Comparison of ENCODE assay signal across 26 mouse cellular contexts in the genomic region with DNA sequence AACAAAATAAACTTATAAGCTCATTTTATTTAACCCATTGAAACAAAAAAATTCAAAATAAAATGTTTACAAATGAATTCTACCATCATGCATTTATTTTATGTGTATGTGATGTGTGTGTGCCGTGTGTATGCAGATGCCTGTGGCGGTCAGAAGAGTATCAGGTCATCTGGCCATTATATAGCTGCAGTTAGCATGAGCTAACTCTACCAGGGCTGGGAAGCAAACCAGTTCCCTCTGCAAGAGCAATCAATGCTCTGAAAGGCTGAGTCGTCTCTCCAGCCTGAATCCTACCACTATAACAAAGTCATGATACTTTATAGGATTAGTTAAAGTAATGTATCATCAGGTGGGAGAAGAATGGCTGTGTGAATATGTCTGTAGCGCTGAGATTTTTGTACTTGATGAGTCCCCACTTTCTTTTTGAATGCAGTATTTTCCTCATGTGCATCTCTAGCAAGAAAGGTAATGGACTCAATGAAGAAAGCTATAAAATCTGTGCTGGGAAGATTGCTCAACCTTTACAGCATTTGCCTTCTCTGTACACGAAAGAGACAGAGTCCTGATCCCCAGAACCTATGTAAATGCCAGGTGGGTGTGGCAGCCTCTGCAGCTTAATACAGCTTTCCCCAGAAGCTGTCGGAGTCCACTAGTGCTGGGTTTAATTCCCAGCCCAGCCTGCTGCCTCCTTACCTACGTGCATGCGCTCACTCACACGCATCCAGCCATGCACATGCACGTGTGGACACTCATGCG. TPM values are rescaled to one million over a fixed set of nuclear protein-coding genes. Genes with fewer than 3 reads are reported as not detected.
DNase-seq lines count a peak whose midpoint lies in the region; ATAC-seq and TF ChIP-seq lines count a peak whose summit lies in the region.
"Had no signal": no experiment of that assay in that cellular context is flagged by ENCODE, and none has a peak within 500 bp of the region (broad histone marks: within the 10 kb centered on the region; RNA-seq: fewer than 3 reads in every experiment).

No protein-coding gene starts in this region.

- no peak overlapping the region for H3K4me3 ChIP-seq in midbrain, embryonic 11.5 days (ENCODE audit: low read depth, low read length)
- no peak overlapping the region for H3K4me3 ChIP-seq in midbrain, embryonic 16.5 days (ENCODE audit: low read depth, low read length)
- no peak overlapping the region for H3K4me3 ChIP-seq in intestine, postnatal 0 days (ENCODE audit: low read depth, low read length)
- H3K4me3 ChIP-seq in small intestine, adult 2 months (ENCODE audit: low read depth, low read length) = no peak overlapping the region
- H3K4me3 ChIP-seq: embryonic facial prominence, embryonic 10.5 days; embryonic facial prominence, embryonic 12.5 days; forebrain, embryonic 10.5 days; forebrain, embryonic 12.5 days had no signal

- peak; percentile 19 for DNase-seq in midbrain, embryonic 11.5 days (ENCODE audit: low spot score, missing footprints)
- DNase-seq in urinary bladder, postnatal 25 days (ENCODE audit: low spot score) = no peak
- no peak for DNase-seq in heart, adult 8-10 months (ENCODE audit: low spot score)
- DNase-seq: adrenal gland, adult 8-10 months; adrenal gland, postnatal 14 days; adrenal gland, postnatal 36 days; B cell, adult 2 months; cerebellum, adult 11-12 months; cerebellum, adult 2 months; cerebellum, adult 9-10 months; cerebellum, postnatal 10 days; cerebellum, postnatal 25 days had no signal

- H3K9me3 ChIP-seq in midbrain, embryonic 11.5 days (ENCODE audit: control insufficient read depth, low read length) = no peaks in the 10 kb centered on the region
- H3K9me3 ChIP-seq in midbrain, embryonic 16.5 days (replicated peaks; ENCODE audit: control insufficient read depth, low read length, poor library complexity, severe bottlenecking) = no peaks in the 10 kb centered on the region
- no peaks in the 10 kb centered on the region for H3K9me3 ChIP-seq in intestine, postnatal 0 days (ENCODE audit: control insufficient read depth)
- H3K9me3 ChIP-seq: embryonic facial prominence, embryonic 10.5 days; embryonic facial prominence, embryonic 12.5 days; forebrain, embryonic 10.5 days; forebrain, embryonic 12.5 days; G1E had no signal

- H3K4me2 ChIP-seq in midbrain, embryonic 11.5 days = no peak overlapping the region
- no peak overlapping the region for H3K4me2 ChIP-seq in midbrain, embryonic 16.5 days (ENCODE audit: low read length)
- H3K4me2 ChIP-seq in intestine, postnatal 0 days (replicated peaks; ENCODE audit: low read depth) = peak overlapping the region; percentile 21
- H3K4me2 ChIP-seq: embryonic facial prominence, embryonic 12.5 days; forebrain, embryonic 12.5 days had no signal

- no peak overlapping the region for H3K9ac ChIP-seq in midbrain, embryonic 11.5 days (ENCODE audit: low read length)
- H3K9ac ChIP-seq in midbrain, embryonic 16.5 days (ENCODE audit: low read depth, low read length) = no peak overlapping the region
- no peak overlapping the region for H3K9ac ChIP-seq in intestine, postnatal 0 days (ENCODE audit: low read depth, low read length)
- H3K9ac ChIP-seq: embryonic facial prominence, embryonic 12.5 days; forebrain, embryonic 12.5 days had no signal

- no peak overlapping the region for H3K27ac ChIP-seq in midbrain, embryonic 11.5 days (ENCODE audit: low read depth, low read length)
- H3K27ac ChIP-seq in midbrain, embryonic 16.5 days (ENCODE audit: low read length) = no peak overlapping the region
- H3K27ac ChIP-seq in intestine, postnatal 0 days (ENCODE audit: low read depth, low read length) = 0 out of 2 replicates have a peak overlapping the region, but pooled peaks have one; percentile 31
- H3K27ac ChIP-seq in small intestine, adult 2 months (ENCODE audit: insufficient read depth, low read depth, low read length) = peak overlapping the region; percentile 80
- H3K27ac ChIP-seq: embryonic facial prominence, embryonic 10.5 days; embryonic facial prominence, embryonic 12.5 days; forebrain, embryonic 10.5 days; forebrain, embryonic 12.5 days had no signal

- TF ChIP-seq POLR2A in small intestine, adult 2 months (IDR thresholded peaks at IDR 0.05; ENCODE audit: low read depth, low read length) = no peak

- WGBS in midbrain, embryonic 11.5 days = 88% methylated on average over 11 of the region's 11 CpGs
- WGBS in midbrain, embryonic 16.5 days = 89% methylated on average over 11 of the region's 11 CpGs
- WGBS in intestine, postnatal 0 days = 51% methylated on average over 11 of the region's 11 CpGs
- 44% methylated on average over 11 of the region's 11 CpGs for WGBS in small intestine, adult 2 months

- no peak for ATAC-seq in midbrain, embryonic 11.5 days (ENCODE audit: low FRiP score)
- no peak for ATAC-seq in midbrain, embryonic 16.5 days
- peak; percentile 86 for ATAC-seq in intestine, postnatal 0 days
- ATAC-seq: activated CD4-positive, CD25-positive, alpha-beta regulatory T cell, adult 4 months; CD4-positive, CD25-positive, alpha-beta regulatory T cell, adult 4 months; forebrain, embryonic 14.5 days; forebrain, embryonic 16.5 days; Patski had no signal

- TF ChIP-seq CTCF in intestine, postnatal 0 days (IDR thresholded peaks at IDR 0.05; ENCODE audit: low read depth) = no peak
- TF ChIP-seq CTCF in small intestine, adult 2 months (IDR thresholded peaks at IDR 0.05; ENCODE audit: extremely low read depth, insufficient read length, insufficient replicate concordance, low read depth, low read length) = no peak

- no peaks in the 10 kb centered on the region for H3K4me1 ChIP-seq in midbrain, embryonic 11.5 days (ENCODE audit: control insufficient read depth, insufficient read depth, low read length)
- no peaks in the 10 kb centered on the region for H3K4me1 ChIP-seq in midbrain, embryonic 16.5 days (ENCODE audit: control insufficient read depth, insufficient read depth, low read length)
- no peaks in the 10 kb centered on the region for H3K4me1 ChIP-seq in intestine, postnatal 0 days (replicated peaks; ENCODE audit: control insufficient read depth, insufficient read depth, low read length)
- H3K4me1 ChIP-seq in small intestine, adult 2 months (ENCODE audit: control insufficient read depth, insufficient read depth, insufficient read length, low read length) = peaks cover 4% of the 10 kb centered on the region; the same call in 1 of the 2 replicates
- H3K4me1 ChIP-seq: embryonic facial prominence, embryonic 10.5 days; embryonic facial prominence, embryonic 12.5 days; forebrain, embryonic 10.5 days; forebrain, embryonic 12.5 days had no signal

- no peaks in the 10 kb centered on the region for H3K27me3 ChIP-seq in midbrain, embryonic 11.5 days (ENCODE audit: control insufficient read depth, insufficient read depth, low read length)
- H3K27me3 ChIP-seq in midbrain, embryonic 16.5 days (ENCODE audit: control insufficient read depth, insufficient read depth, low read depth, low read length) = no peaks in the 10 kb centered on the region
- no peaks in the 10 kb centered on the region for H3K27me3 ChIP-seq in intestine, postnatal 0 days (replicated peaks; ENCODE audit: control insufficient read depth, insufficient read depth, low read length)
- no peaks in the 10 kb centered on the region for H3K27me3 ChIP-seq in small intestine, adult 2 months (ENCODE audit: control insufficient read depth, insufficient read depth, low read length)
- H3K27me3 ChIP-seq: CH12.LX; embryonic facial prominence, embryonic 12.5 days; forebrain, embryonic 12.5 days; Patski had no signal

- H3K36me3 ChIP-seq in midbrain, embryonic 11.5 days (ENCODE audit: control insufficient read depth, insufficient read depth, low read length) = no peaks in the 10 kb centered on the region; the same call in 1 of the 2 replicates
- peaks cover 5% of the 10 kb centered on the region; the same call in 1 of the 2 replicates for H3K36me3 ChIP-seq in midbrain, embryonic 16.5 days (ENCODE audit: control insufficient read depth, insufficient read depth, low read length)
- H3K36me3 ChIP-seq in intestine, postnatal 0 days (ENCODE audit: control insufficient read depth, insufficient read depth) = peaks cover 5% of the 10 kb centered on the region
- 0 out of 2 replicates have a peak, but pooled peaks cover 3% of the 10 kb centered on the region for H3K36me3 ChIP-seq in small intestine, adult 2 months (ENCODE audit: control insufficient read depth, insufficient read depth, low read length)

RNA-seq across cellular contexts. Expression of a gene that starts 22.2 kb away (rescaled TPM):
- 44.9 and 46.0 TPM in 2 replicates for polyA plus RNA-seq in midbrain, embryonic 11.5 days (2014; fragmentation: Nextera tagmentation; extraction: Ambion mirVana)
- polyA plus RNA-seq in midbrain, embryonic 16.5 days (2015; fragmentation: Nextera tagmentation; extraction: Ambion mirVana) = 22.6 and 26.9 TPM in 2 replicates
- polyA plus RNA-seq in intestine, postnatal 0 days (2015; fragmentation: Nextera tagmentation; extraction: Ambion mirVana) = 9.1 TPM in 2 replicates
- 1.3 and 2.5 TPM in 2 replicates for polyA plus RNA-seq in small intestine, adult 2 months (2012; rRNA removed)
- total RNA-seq in heart, adult 8-10 months (2022) = 10 to 100 TPM in 1 of 4 experiments, 1 to 10 TPM in 3; 8.7 to 11.0 (median 9.6) TPM

RNA-seq across cellular contexts. Expression of a gene that starts 22.5 kb away (rescaled TPM):
- polyA plus RNA-seq in midbrain, embryonic 11.5 days (2014; fragmentation: Nextera tagmentation; extraction: Ambion mirVana) = 22.8 and 27.1 TPM in 2 replicates
- polyA plus RNA-seq in midbrain, embryonic 16.5 days (2015; fragmentation: Nextera tagmentation; extraction: Ambion mirVana) = 17.2 and 19.3 TPM in 2 replicates
- 8.2 and 9.7 TPM in 2 replicates for polyA plus RNA-seq in intestine, postnatal 0 days (2015; fragmentation: Nextera tagmentation; extraction: Ambion mirVana)
- polyA plus RNA-seq in small intestine, adult 2 months (2012; rRNA removed) = 0.10 and 0.65 TPM in 2 replicates
- total RNA-seq in heart, adult 8-10 months (2022) = 1 to 10 TPM; 6.2 to 7.8 (median 7.3) TPM

Comparison
In these comparisons a context has a peak if more than half of its experiments do, and no peak if none do; other contexts are left out.
1. H3K27ac ChIP-seq: peak in intestine, postnatal 0 days (single experiment) and small intestine, adult 2 months (single experiment); none in midbrain, embryonic 11.5 days (single experiment) and midbrain, embryonic 16.5 days (single experiment).